Mouse (Mus musculus): ENCODE measurements around the gene Mknk2.
A peak's percentile ranks its signal among the peaks of the same experiment; 100 is the strongest.

DNA sequence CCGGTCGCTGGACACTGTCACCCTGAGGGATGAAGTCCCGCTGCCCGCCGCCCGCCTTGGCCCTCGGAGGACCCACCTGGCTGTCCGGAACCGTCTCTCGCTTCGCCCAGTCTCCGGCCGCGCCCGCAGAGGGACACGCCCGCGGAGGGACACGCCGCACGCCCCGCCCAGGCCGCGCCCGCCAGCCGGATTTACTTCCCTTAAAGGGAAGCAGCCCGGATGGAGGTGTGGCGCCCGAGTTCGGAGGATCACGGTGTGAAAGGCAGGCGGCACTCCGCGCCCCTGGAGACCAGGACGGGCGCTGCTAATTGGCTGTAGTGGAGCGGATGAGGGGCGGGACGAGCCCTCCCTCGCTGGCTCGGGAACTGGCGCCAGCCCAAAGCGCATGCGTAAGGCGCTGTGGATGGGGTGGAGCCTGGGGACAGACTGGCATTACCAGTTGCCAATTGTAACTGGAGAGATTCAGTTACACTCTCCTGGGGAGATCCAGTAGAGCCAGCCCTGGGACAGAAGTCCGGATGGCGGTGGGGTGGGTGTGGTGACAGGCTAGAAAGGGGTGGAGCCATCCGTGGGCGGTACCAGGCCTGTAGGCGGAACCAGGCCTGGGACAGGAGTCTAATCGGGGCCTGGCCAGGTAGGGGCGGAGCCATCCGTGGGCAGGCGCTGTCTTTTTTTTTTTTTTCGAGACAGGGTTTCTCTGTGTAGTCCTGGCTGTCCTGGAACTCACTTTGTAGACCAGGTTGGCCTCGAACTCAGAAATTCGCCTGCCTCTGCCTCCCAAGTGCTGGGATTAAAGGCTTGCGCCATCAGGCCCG, 24.0 kb upstream of the Mknk2 start, which contains the start of the genes Mob3a and Izumo4:
- TF ChIP-seq CTCF (IDR thresholded peaks at IDR 0.05; ENCODE audit: control insufficient read depth, insufficient read depth, insufficient read length) (no peak), MAX (IDR thresholded peaks at IDR 0.05) (peak; percentile 52), MYOD1 (IDR thresholded peaks at IDR 0.05; ENCODE audit: control insufficient read depth, insufficient read length, low read depth) (no peak)
